Mouse (Mus musculus): Measurements from ENCODE around the gene Zfp663. TPM values are rescaled to one million over a fixed set of nuclear protein-coding genes. Genes with fewer than 3 reads are reported as not detected.
A peak's percentile ranks its signal among the peaks of the same experiment; 100 is the strongest.

Zfp663 gene
- total RNA-seq, 2 experiments from 2014 or later, result not detected

DNA sequence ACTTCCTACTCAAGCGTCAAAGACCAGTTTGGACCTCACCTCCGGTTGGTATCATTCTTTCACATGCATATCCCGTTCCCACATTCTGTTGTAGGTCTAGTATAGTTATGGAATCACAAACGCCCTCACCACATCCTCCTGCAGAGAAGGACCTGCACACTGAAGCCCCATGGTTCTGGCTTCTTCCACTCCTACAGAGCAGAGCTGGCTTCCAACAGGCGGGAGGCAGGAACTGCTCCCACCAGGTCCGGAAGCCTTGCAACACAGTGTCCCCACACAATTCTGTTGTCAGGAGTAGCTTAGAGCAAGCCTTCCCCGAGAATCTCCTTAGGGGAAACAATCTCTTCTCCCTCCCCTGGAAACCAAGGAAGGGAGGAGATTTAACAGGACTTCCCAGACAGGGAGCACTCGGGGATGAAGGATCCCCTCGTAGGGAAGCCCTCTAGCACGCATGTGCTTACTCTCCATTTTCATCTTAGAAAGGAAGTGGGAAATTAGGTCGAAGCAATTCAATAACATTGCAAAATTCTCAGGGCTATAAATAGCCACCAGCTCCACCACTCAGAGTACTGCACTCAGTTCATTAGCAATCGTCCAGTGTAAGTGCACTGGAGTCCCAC lies 47.9 kb downstream of the Zfp663 start:
- peak; percentile 21 to 41 for DNase-seq

DNA sequence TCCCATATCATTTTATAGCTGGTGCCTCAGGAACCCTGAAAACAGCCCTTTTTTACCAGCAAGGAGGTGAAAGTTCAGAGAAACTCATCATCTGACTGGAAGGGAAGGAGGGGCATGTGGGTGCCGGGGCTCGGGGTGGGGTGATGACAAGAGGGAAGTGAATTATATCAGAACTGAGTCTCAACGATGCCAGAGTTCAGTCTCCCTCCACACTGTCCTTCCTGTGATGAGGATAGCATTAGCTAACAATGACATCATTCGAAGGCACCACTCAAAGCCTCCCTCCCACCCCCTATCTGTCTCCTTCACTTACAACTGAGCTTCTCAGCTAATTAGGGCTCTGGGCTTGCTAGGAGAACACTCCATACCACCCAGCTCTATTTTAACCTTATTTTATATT lies 49.0 kb downstream of the Zfp663 start:
- no peak for DNase-seq

DNA sequence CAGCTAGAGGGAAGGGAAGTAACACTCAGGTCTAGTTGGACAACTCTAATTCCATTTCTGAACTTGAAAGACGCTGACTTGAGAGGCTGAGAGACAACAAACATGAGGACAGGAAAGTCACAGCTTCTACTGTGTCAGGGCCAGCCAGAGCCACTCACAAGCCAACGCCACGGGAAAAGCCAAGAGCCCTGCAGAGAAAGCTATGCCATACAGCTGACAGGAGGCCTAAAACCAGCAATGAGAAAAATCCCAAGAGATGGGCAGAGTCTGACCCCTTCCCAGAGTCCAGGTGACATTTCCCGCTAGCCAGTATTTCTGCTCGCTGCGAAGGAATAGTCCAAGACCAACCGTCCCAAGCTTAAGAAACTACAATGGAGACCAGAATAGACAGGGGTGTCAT lies 49.6 kb downstream of the Zfp663 start:
- DNase-seq, result no peak

DNA sequence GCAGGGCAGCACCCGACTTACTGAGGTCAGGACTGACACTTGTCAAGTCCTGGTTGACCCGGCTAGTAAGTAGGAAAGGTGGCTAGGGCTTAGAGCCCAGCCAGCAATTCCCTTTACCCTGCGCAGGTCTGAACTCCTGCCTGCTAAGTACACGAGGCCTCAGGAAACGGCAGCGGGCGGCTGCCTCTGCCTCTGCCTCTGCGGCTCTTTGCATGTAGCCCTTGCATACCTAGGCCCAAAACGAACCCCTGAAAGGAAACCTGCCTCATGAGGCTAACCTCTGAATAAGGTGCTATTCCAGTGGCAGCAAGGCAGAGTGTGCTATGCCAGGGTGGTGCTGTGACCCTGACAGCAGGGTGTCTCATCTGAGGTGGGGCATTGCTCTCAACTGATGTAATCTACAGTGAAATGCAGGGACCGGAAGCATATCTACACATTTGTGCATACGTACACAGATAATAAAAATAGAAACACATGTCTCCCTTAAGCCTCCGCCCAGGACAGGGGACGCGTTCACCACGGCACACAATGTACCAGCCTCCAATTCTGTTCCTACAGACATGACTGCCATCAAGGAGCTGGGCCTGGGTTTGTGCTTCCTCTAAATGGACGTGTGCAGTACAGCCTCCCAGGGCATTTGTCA lies 50.8 kb downstream of the Zfp663 start:
- DNase-seq, result no peak

- DNase-seq, result peak; percentile 55 to 70
These were observed 51.6 kb downstream of the Zfp663 start for GRCm38 (mm10) chr2:165316837-165317473.

DNA sequence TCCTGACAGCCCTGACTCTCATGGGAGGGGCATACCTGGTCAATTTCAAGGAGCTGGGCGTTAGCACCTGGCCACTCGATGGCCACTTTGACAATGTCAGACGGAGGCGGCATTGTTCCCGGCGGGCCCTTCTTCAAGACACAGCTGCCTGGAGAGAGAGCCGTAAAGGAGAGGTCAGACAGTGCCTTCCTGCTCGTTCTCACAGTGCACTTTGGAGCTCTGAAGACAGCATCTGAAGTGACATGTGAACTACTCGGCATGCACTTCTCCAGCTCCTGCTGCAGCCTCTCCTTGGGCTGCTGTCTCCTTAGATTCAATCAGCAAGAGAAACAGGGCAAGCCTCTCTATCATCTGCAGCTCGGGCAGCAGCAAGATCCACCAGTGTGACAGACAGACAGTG lies 52.3 kb downstream of the Zfp663 start:
- DNase-seq, result no peak

GRCm38 (mm10) chr2:165314197-165314596 lies 54.3 kb downstream of the Zfp663 start:
- no peak for DNase-seq

DNA sequence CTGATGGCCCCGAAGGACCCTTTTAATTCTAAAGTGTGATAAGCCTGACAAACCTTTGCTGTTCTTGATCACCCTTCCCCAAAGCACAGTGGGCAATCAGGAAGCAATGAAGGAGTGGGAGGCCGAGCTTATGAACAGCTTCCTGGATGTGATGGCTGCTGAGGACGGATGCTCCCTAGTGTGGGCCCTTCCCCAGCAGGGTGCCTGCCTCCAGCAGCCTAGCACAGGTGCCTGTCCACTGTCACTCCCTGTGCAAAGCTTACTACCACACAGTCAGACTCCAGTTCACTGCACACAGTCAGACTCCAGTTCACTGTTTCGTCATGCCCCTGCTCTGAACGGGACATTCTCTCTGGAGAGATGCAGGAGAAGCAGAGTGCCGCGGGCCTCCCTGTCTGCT lies 56.1 kb downstream of the Zfp663 start:
- DNase-seq, result no peak

GRCm38 (mm10) chr2:165311577-165311976 lies 57.0 kb downstream of the Zfp663 start:
- peak in 1 of 2 experiments; percentile 38 for DNase-seq

- DNase-seq, result no peak
These were observed 57.6 kb downstream of the Zfp663 start for GRCm38 (mm10) chr2:165310818-165311425.

GRCm38 (mm10) chr2:165307801-165308200 lies 60.7 kb downstream of the Zfp663 start:
- DNase-seq, result no peak

GRCm38 (mm10) chr2:165305438-165305837 lies 63.1 kb downstream of the Zfp663 start:
- DNase-seq, result no peak

DNA sequence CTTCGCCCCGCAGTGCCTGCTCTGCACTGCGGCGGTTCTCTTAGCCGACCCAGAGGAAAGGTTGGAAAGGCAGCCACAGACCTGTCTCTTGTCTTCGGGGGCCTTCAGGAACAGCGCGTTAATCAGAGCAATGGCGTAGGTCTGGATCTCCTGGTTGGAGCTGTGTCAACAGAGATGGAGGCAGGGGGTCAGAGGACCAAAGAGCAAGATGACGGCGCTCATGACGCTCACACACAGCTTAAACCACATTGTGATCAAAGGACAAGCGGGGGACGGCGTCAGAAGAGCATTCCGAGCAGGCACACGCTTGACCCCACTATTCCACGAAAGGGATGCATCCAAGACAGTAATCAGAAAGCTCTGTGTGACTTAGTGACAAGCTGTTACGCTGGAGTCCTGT lies 63.7 kb downstream of the Zfp663 start:
- DNase-seq, result no peak

DNA sequence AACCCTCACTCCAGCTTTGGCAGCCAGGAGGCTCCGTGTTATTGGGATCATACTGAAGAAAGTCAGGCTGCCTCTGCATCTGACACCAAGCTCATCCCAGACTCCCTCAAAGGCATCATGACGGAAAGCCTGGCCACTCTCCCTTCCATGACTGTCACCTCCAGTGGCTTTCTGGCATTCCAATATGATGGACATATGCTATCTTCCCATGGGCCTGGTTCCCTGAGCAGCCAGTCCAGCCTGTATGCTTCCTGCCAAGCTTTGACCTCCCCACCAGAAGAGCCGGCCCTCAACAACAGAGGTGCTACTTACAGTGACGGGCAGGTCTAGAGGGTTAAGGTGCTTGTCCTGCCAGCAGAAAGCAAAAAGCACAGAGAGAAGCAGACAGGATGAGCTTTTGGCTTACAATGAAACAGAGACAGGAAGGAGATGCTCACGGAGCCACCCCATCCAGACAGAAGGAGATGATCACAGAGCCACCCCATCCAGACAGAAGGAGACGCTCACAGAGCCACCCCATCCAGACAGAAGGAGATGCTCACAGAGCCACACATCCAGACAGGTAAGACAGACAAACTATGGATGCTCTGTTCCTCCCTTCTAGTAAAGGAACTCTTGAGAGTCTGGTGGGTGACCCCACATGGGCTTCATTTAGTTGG lies 65.0 kb downstream of the Zfp663 start:
- DNase-seq, result no peak

- no peak for DNase-seq
These were observed 67.1 kb downstream of the Zfp663 start for GRCm38 (mm10) chr2:165301409-165301808.

Other genes starting within 250 kb of the Zfp663 start
- 1 to 10 TPM in 1 of 2 experiments, under 1 TPM in 1; 0.79 to 1.9 TPM for gene Cdh22, start 133.9 kb downstream of the Zfp663 start, total RNA-seq (2021)
- 10 to 100 TPM; 44.4 to 59.5 TPM for gene Slc35c2, start 80.9 kb downstream of the Zfp663 start, total RNA-seq (2021)
- 10 to 100 TPM; 25.8 to 27.9 TPM for gene Elmo2, start 42.2 kb downstream of the Zfp663 start, total RNA-seq (2021)
- 1 to 10 TPM; 4.0 to 6.1 TPM for gene Zfp334, start 19.5 kb upstream of the Zfp663 start, total RNA-seq (2021)
- under 1 TPM in 1 of 2 experiments, not detected in 1; 0.26 TPM for gene Ocstamp, start 31.7 kb upstream of the Zfp663 start, total RNA-seq (2021)
- gene Slc13a3, start 104.5 kb upstream of the Zfp663 start, total RNA-seq (2021), result 1 to 10 TPM in 1 of 2 experiments, under 1 TPM in 1; 0.72 to 1.3 TPM
- 10 to 100 TPM; 13.1 to 15.8 TPM for gene Trp53rka, start 124.6 kb upstream of the Zfp663 start, total RNA-seq (2021)
- gene Slc2a10, start 135.1 kb upstream of the Zfp663 start, total RNA-seq (2021), result 1 to 10 TPM; 1.1 to 1.4 TPM
- 1 to 10 TPM; 2.5 to 3.6 TPM for gene Eya2, start 226.3 kb upstream of the Zfp663 start, total RNA-seq (2021)